Mouse (Mus musculus): ENCODE measurements around the gene Gm29797. TPM values are rescaled to one million over a fixed set of nuclear protein-coding genes. Genes with fewer than 3 reads are reported as not detected.

Gm29797 gene
- polyA plus RNA-seq, 1 experiment from 2014 or later, result not detected

GRCm38 (mm10) chr2:181676424-181676823, 19.6 kb downstream of the Gm29797 start:
- H3K27me3 ChIP-seq, result peaks cover 42% of the 10 kb centered on the region
- peaks cover 41% of the 10 kb centered on the region for H3K4me1 ChIP-seq
- 38% methylated on average over 2 of the region's 2 CpGs for WGBS
- H3K27ac ChIP-seq, result 0 out of 2 replicates have a peak overlapping the region, but pooled peaks have one; percentile 46
- no peaks in the 10 kb centered on the region for H3K36me3 ChIP-seq (replicated peaks)
- H3K4me2 ChIP-seq, result no peak overlapping the region
- no peak for ATAC-seq (ENCODE audit: low FRiP score)
- H3K4me3 ChIP-seq (replicated peaks), result no peak overlapping the region
- H3K9ac ChIP-seq, result no peak overlapping the region
- no peaks in the 10 kb centered on the region for H3K9me3 ChIP-seq

GRCm38 (mm10) chr2:181677096-181677754, 20.4 kb downstream of the Gm29797 start:
- Histone ChIP-seq H3K9me3 (no peaks in the 10 kb centered on the region), H3K9ac (no peak overlapping the region), H3K27me3 (peaks cover 34% of the 10 kb centered on the region), H3K36me3 (replicated peaks) (no peaks in the 10 kb centered on the region), H3K27ac (0 out of 2 replicates have a peak overlapping the region, but pooled peaks have one; percentile 46), H3K4me3 (replicated peaks) (no peak overlapping the region), H3K4me1 (peaks cover 39% of the 10 kb centered on the region), H3K4me2 (no peak overlapping the region)
- no peak for ATAC-seq (ENCODE audit: low FRiP score)
- 54% methylated on average over 5 of the region's 5 CpGs for WGBS

GRCm38 (mm10) chr2:181677755-181678098, 20.9 kb downstream of the Gm29797 start:
- Histone ChIP-seq H3K4me3 (replicated peaks) (no peak overlapping the region), H3K27ac (no peak overlapping the region), H3K4me1 (peaks cover 39% of the 10 kb centered on the region), H3K36me3 (replicated peaks) (no peaks in the 10 kb centered on the region), H3K27me3 (peaks cover 29% of the 10 kb centered on the region), H3K9me3 (no peaks in the 10 kb centered on the region), H3K9ac (no peak overlapping the region), H3K4me2 (no peak overlapping the region)
- no peak for ATAC-seq (ENCODE audit: low FRiP score)
- 65% methylated on average over 3 of the region's 3 CpGs for WGBS

GRCm38 (mm10) chr2:181678780-181679179, 21.9 kb downstream of the Gm29797 start:
- Histone ChIP-seq H3K27me3 (peaks cover 19% of the 10 kb centered on the region), H3K4me2 (no peak overlapping the region), H3K4me3 (replicated peaks) (no peak overlapping the region), H3K27ac (no peak overlapping the region), H3K36me3 (replicated peaks) (no peaks in the 10 kb centered on the region; the same call in 1 of the 2 replicates), H3K9ac (no peak overlapping the region), H3K9me3 (no peaks in the 10 kb centered on the region), H3K4me1 (peaks cover 31% of the 10 kb centered on the region)
- 47% methylated on average over 1 of the region's 1 CpGs for WGBS
- peak; percentile 64 for ATAC-seq (ENCODE audit: low FRiP score)

- Histone ChIP-seq H3K9me3 (no peaks in the 10 kb centered on the region), H3K4me2 (peak within 1 kb of the TSS; percentile 91), H3K36me3 (replicated peaks) (no peaks in the 10 kb centered on the region; the same call in 1 of the 2 replicates), H3K4me3 (replicated peaks) (peak within 1 kb of the TSS; percentile 61), H3K27ac (no peak within 1 kb of the TSS), H3K9ac (peak within 1 kb of the TSS; percentile 82), H3K27me3 (peaks cover 5% of the 10 kb centered on the region; the same call in 1 of the 2 replicates), H3K4me1 (peaks cover 30% of the 10 kb centered on the region)
- WGBS, result under 1% methylated on average over 66 of the region's 69 CpGs
- ATAC-seq (ENCODE audit: low FRiP score), result peak; percentile 64
These were observed 23.3 kb downstream of the Gm29797 start, which contains the start of gene Tcea2 for GRCm38 (mm10) chr2:181679951-181680715. Gene Tcea2, plus strand, starts transcription at chr2:181680310.

- peak overlapping the region; percentile 82 for H3K9ac ChIP-seq
- H3K27me3 ChIP-seq, result peaks cover 4% of the 10 kb centered on the region; the same call in 1 of the 2 replicates
- H3K4me2 ChIP-seq, result peak overlapping the region; percentile 91
- no peaks in the 10 kb centered on the region; the same call in none of the 2 replicates for H3K36me3 ChIP-seq (replicated peaks)
- H3K4me3 ChIP-seq (replicated peaks), result peak overlapping the region; percentile 61
- no peak overlapping the region for H3K27ac ChIP-seq
- WGBS, result 14% methylated on average over 7 of the region's 7 CpGs
- ATAC-seq (ENCODE audit: low FRiP score), result peak; percentile 17; the same call in 1 of the 2 replicates
- H3K9me3 ChIP-seq, result no peaks in the 10 kb centered on the region
- peaks cover 25% of the 10 kb centered on the region for H3K4me1 ChIP-seq
These were observed 23.9 kb downstream of the Gm29797 start for GRCm38 (mm10) chr2:181680716-181681117.

GRCm38 (mm10) chr2:181681978-181682377, 25.1 kb downstream of the Gm29797 start:
- no peak overlapping the region for H3K27ac ChIP-seq

GRCm38 (mm10) chr2:181683381-181683780, 26.5 kb downstream of the Gm29797 start:
- Histone ChIP-seq H3K9me3 (no peaks in the 10 kb centered on the region), H3K4me2 (no peak overlapping the region), H3K27ac (no peak overlapping the region), H3K36me3 (replicated peaks) (peaks cover 25% of the 10 kb centered on the region), H3K27me3 (no peaks in the 10 kb centered on the region), H3K9ac (no peak overlapping the region), H3K4me3 (replicated peaks) (no peak overlapping the region), H3K4me1 (peaks cover 15% of the 10 kb centered on the region)
- ATAC-seq (ENCODE audit: low FRiP score), result no peak
- 67% methylated on average over 4 of the region's 4 CpGs for WGBS

More at GRCm38 (mm10) chr2:181681978-181682377, 25.1 kb downstream of the Gm29797 start:
- Histone ChIP-seq H3K9ac (no peak overlapping the region), H3K4me2 (no peak overlapping the region), H3K4me3 (replicated peaks) (no peak overlapping the region), H3K9me3 (no peaks in the 10 kb centered on the region), H3K4me1 (peaks cover 17% of the 10 kb centered on the region), H3K27me3 (peaks cover under 1% of the 10 kb centered on the region; the same call in 1 of the 2 replicates), H3K36me3 (replicated peaks) (peaks cover 11% of the 10 kb centered on the region)
- ATAC-seq (ENCODE audit: low FRiP score), result no peak
- WGBS, result 94% methylated on average over 1 of the region's 1 CpGs

- H3K9me3 ChIP-seq, result no peaks in the 10 kb centered on the region
- peaks cover 36% of the 10 kb centered on the region for H3K36me3 ChIP-seq (replicated peaks)
- H3K27me3 ChIP-seq, result no peaks in the 10 kb centered on the region
- no peak overlapping the region for H3K4me2 ChIP-seq
- ATAC-seq (ENCODE audit: low FRiP score), result no peak
- 84% methylated on average over 1 of the region's 1 CpGs for WGBS
- H3K27ac ChIP-seq, result no peak overlapping the region
- H3K4me3 ChIP-seq (replicated peaks), result no peak overlapping the region
- peaks cover 10% of the 10 kb centered on the region for H3K4me1 ChIP-seq
- H3K9ac ChIP-seq, result no peak overlapping the region
These were observed 27.9 kb downstream of the Gm29797 start for GRCm38 (mm10) chr2:181684713-181685112.

GRCm38 (mm10) chr2:181685686-181686085, 28.9 kb downstream of the Gm29797 start:
- Histone ChIP-seq H3K4me3 (replicated peaks) (no peak overlapping the region), H3K27ac (no peak overlapping the region), H3K4me1 (peaks cover 5% of the 10 kb centered on the region), H3K9ac (no peak overlapping the region), H3K27me3 (no peaks in the 10 kb centered on the region), H3K9me3 (no peaks in the 10 kb centered on the region), H3K4me2 (no peak overlapping the region), H3K36me3 (replicated peaks) (peaks cover 41% of the 10 kb centered on the region)
- ATAC-seq (ENCODE audit: low FRiP score), result no peak
- 95% methylated on average over 4 of the region's 4 CpGs for WGBS

- no peaks in the 10 kb centered on the region for H3K27me3 ChIP-seq
- peaks cover 41% of the 10 kb centered on the region for H3K36me3 ChIP-seq (replicated peaks)
- no peaks in the 10 kb centered on the region for H3K9me3 ChIP-seq
- H3K4me1 ChIP-seq, result peaks cover 5% of the 10 kb centered on the region
- ATAC-seq (ENCODE audit: low FRiP score), result no peak
- 97% methylated on average over 8 of the region's 8 CpGs for WGBS
- H3K9ac ChIP-seq, result no peak overlapping the region
- H3K27ac ChIP-seq, result no peak overlapping the region
- H3K4me3 ChIP-seq (replicated peaks), result no peak overlapping the region
- no peak overlapping the region for H3K4me2 ChIP-seq
These were observed 30.8 kb downstream of the Gm29797 start for GRCm38 (mm10) chr2:181687586-181687985.

GRCm38 (mm10) chr2:181689466-181690160, 32.8 kb downstream of the Gm29797 start:
- peaks cover 16% of the 10 kb centered on the region for H3K4me1 ChIP-seq
- no peak overlapping the region for H3K9ac ChIP-seq
- H3K9me3 ChIP-seq, result no peaks in the 10 kb centered on the region
- H3K4me3 ChIP-seq (replicated peaks), result no peak overlapping the region
- peaks cover 41% of the 10 kb centered on the region for H3K36me3 ChIP-seq (replicated peaks)
- H3K4me2 ChIP-seq, result no peak overlapping the region
- 0 out of 2 replicates have a peak, but pooled peaks cover 3% of the 10 kb centered on the region for H3K27me3 ChIP-seq
- no peak for ATAC-seq (ENCODE audit: low FRiP score)
- 94% methylated on average over 10 of the region's 10 CpGs for WGBS
- no peak overlapping the region for H3K27ac ChIP-seq

All from forebrain, embryonic 12.5 days (tissue).